Mouse (Mus musculus) forebrain, embryonic 14.5 days (tissue): ENCODE results near the gene Psmg1. TPM values are rescaled to one million over a fixed set of nuclear protein-coding genes. Genes with fewer than 3 reads are reported as not detected.
"Not testable (repeated sequence)": the region's sequence is repeated elsewhere in the genome, so short reads cannot be mapped to it uniquely, and the experiment has no call there.

Source experiments
- ATAC-seq: fragments of 200-750 bp; cut with Nextera tagmentation; 2 replicates; pipeline ENCODE4 v1.8.0; 2017; ENCODE audit warnings: mild to moderate bottlenecking, moderate library complexity
- DNase-seq: peaks from one replicate; pipeline ENCODE4 v3.0.0-alpha.2; 2015; ENCODE audit warnings: low spot score
- H3K27ac ChIP-seq: fragments of 300-500 bp; sonication (generic); 2 replicates; pipeline ENCODE4 v1.5.1; 2014; ENCODE audit warnings: low read depth, mild to moderate bottlenecking, control low read depth, low read length, moderate library complexity
- H3K27me3 ChIP-seq: fragments of 300-500 bp; sonication (generic); replicated peaks from 2 replicates; pipeline ENCODE4 v1.6.1; 2014; ENCODE audit warnings: low read length, control low read depth, mixed read lengths; ENCODE audit not compliant: control insufficient read depth, insufficient read depth
- H3K36me3 ChIP-seq: fragments of 300-500 bp; sonication (generic); 2 replicates; pipeline ENCODE4 v1.6.1; 2014; ENCODE audit warnings: low read length, control low read depth; ENCODE audit not compliant: control insufficient read depth, insufficient read depth
- H3K4me1 ChIP-seq: fragments of 300-500 bp; sonication (generic); 2 replicates; pipeline ENCODE4 v1.6.1; 2014; ENCODE audit warnings: antibody characterized with exemption, low read length, control low read depth; ENCODE audit not compliant: control insufficient read depth, insufficient read depth
- H3K4me2 ChIP-seq: fragments of 300-500 bp; sonication (generic); 2 replicates; pipeline ENCODE4 v1.6.1; 2014; ENCODE audit warnings: mild to moderate bottlenecking, control low read depth, low read length
- H3K4me3 ChIP-seq: fragments of 300-500 bp; sonication (generic); 2 replicates; pipeline ENCODE4 v1.5.1; 2014; ENCODE audit warnings: low read depth, low read length, control low read depth
- H3K9ac ChIP-seq: fragments of 300-500 bp; sonication (generic); 2 replicates; pipeline ENCODE4 v1.6.1; 2014; ENCODE audit warnings: mild to moderate bottlenecking, low read length, control low read depth, moderate library complexity
- H3K9me3 ChIP-seq: fragments of 300-500 bp; sonication (generic); replicated peaks from 2 replicates; pipeline ENCODE4 v1.6.1; 2016; ENCODE audit warnings: low read length, control low read depth, mixed read lengths; ENCODE audit not compliant: control insufficient read depth
- WGBS: fragments of 180-500 bp; shearing (Covaris S2); extraction: QIAGEN DNeasy Blood & Tissue Kit; methylation state at CpG from one replicate; pipeline ENCODE4 v1.1.7; 2014; 5-methylcytosine and 5-hydroxymethylcytosine counted together
- polyA plus RNA-seq: library from polyadenylated mRNA; unstranded; fragments of >200 nt; fragmentation: Nextera tagmentation; extraction: Ambion mirVana; gene quantifications from 2 replicates; pipeline ENCODE4 v1.2.1, GENCODE M21; 2014

Psmg1 gene
- polyA plus RNA-seq, 1 experiment from 2014 or later, result 63.0 TPM

GRCm38 (mm10) chr16:96004278-96004677 is 13.5 kb upstream of the Psmg1 start:
- not testable (repeated sequence) for H3K4me3 ChIP-seq, H3K27me3 ChIP-seq, ATAC-seq, H3K9me3 ChIP-seq, H3K9ac ChIP-seq, DNase-seq, H3K4me2 ChIP-seq, H3K27ac ChIP-seq, H3K4me1 ChIP-seq
- WGBS, result no CpG with 5 or more reads among the region's 10 CpGs
- peaks cover 48% of the 10 kb centered on the region for H3K36me3 ChIP-seq

GRCm38 (mm10) chr16:95999291-95999690 is 8.5 kb upstream of the Psmg1 start:
- ATAC-seq (no peak), DNase-seq (no peak)
- H3K4me3 ChIP-seq, result no peak overlapping the region
- H3K9ac ChIP-seq, result no peak overlapping the region
- no peaks in the 10 kb centered on the region for H3K9me3 ChIP-seq
- 90% methylated on average over 5 of the region's 5 CpGs for WGBS
- H3K4me2 ChIP-seq, result no peak overlapping the region
- H3K36me3 ChIP-seq, result peaks cover 67% of the 10 kb centered on the region
- no peak overlapping the region for H3K27ac ChIP-seq
- H3K4me1 ChIP-seq, result no peaks in the 10 kb centered on the region
- H3K27me3 ChIP-seq, result no peaks in the 10 kb centered on the region

- H3K36me3 ChIP-seq, result peaks cover 60% of the 10 kb centered on the region
- no peak for ATAC-seq
These were observed 5.4 kb upstream of the Psmg1 start for GRCm38 (mm10) chr16:95996156-95996555.

DNA sequence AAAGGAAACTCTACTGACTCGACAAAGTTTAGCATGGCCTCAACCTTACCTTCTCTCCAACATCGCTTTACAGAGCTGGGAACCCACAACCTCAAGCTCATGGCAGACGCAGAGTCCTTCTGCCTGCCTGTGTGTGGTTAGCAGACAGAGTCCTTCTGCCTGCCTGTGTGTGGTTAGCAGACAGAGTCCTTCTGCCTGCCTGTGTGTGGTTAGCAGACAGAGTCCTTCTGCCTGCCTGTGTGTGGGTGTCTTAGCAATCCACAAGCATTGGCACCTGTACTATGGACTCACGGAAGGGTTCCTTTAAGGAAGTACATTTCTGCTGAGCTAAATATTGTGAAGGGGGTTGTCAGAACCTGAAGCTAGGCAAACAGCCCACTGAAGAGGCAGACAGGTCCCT is 3.8 kb upstream of the Psmg1 start:
- H3K4me1 ChIP-seq, H3K9ac ChIP-seq, H3K27ac ChIP-seq, H3K4me2 ChIP-seq, DNase-seq, ATAC-seq, H3K27me3 ChIP-seq, H3K4me3 ChIP-seq, H3K9me3 ChIP-seq: not testable (repeated sequence)
- WGBS, result 90% methylated on average over 4 of the region's 4 CpGs
- H3K36me3 ChIP-seq, result peaks cover 46% of the 10 kb centered on the region

More at GRCm38 (mm10) chr16:95996156-95996555, 5.4 kb upstream of the Psmg1 start:
- Histone ChIP-seq H3K27ac (no peak overlapping the region), H3K4me3 (no peak overlapping the region), H3K9me3 (no peaks in the 10 kb centered on the region), H3K4me2 (no peak overlapping the region), H3K9ac (no peak overlapping the region), H3K4me1 (peaks cover 4% of the 10 kb centered on the region), H3K27me3 (no peaks in the 10 kb centered on the region)
- WGBS, result 89% methylated on average over 7 of the region's 7 CpGs
- no peak for DNase-seq

DNA sequence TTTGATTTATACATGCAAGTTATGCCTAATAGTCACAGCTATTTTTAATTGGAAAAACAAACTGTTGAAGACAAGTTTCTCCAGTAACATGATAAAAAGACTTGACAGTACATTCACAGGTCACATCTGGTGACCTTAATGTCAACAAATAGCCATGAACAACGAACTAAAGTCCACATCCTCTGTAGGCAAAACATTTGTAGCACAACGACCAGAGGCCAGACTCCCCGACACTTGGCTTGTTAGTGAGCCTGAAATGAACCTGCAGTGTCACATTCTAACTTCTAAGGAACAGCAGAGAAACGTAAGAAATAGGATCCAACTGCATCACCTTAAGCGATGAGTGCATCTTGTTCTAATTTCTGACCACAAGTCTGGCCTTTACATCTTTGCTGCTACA is 1.8 kb upstream of the Psmg1 start:
- Histone ChIP-seq H3K4me3 (no peak overlapping the region), H3K36me3 (peaks cover 38% of the 10 kb centered on the region), H3K27ac (no peak overlapping the region), H3K9me3 (no peaks in the 10 kb centered on the region), H3K4me2 (no peak overlapping the region), H3K27me3 (no peaks in the 10 kb centered on the region), H3K4me1 (peaks cover 9% of the 10 kb centered on the region), H3K9ac (no peak overlapping the region)
- WGBS, result 86% methylated on average over 5 of the region's 5 CpGs
- ATAC-seq, result no peak
- DNase-seq, result no peak

GRCm38 (mm10) chr16:95991122-95991900 is 551 bp upstream of the Psmg1 start:
- peak overlapping the region; percentile 78 for H3K4me2 ChIP-seq
- WGBS, result 6% methylated on average over 10 of the region's 10 CpGs
- H3K27ac ChIP-seq, result peak overlapping the region; percentile 61
- no peaks in the 10 kb centered on the region for H3K9me3 ChIP-seq
- peak overlapping the region; percentile 78 for H3K4me3 ChIP-seq
- ATAC-seq (no peak), DNase-seq (peak; percentile 8)
- peaks cover 9% of the 10 kb centered on the region for H3K4me1 ChIP-seq
- H3K27me3 ChIP-seq, result no peaks in the 10 kb centered on the region
- H3K36me3 ChIP-seq, result peaks cover 38% of the 10 kb centered on the region
- H3K9ac ChIP-seq, result peak overlapping the region; percentile 71

DNA sequence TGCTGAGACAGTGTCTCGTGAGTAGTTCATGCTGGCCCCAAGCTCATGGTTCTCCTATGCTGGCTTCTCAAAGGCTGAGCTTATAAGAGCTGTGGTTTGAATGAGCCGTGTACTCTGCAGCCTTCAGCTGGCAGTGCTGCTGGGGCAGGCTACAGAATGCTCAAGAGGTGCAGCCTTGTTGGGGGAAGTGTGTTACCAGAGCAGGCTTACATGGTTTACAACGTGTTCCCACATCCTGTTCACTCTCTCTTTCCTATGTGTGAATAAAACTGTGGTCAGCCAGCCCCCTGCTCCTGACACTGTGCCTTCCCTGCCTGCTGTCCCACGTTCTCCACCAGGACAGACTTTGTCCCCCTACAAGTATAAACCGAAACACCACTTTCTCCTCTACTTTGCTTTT is 5.8 kb downstream of the Psmg1 start:
- H3K4me2 ChIP-seq, result no peak overlapping the region
- H3K9ac ChIP-seq, result no peak overlapping the region
- 88% methylated on average over 5 of the region's 5 CpGs for WGBS
- no peak overlapping the region for H3K27ac ChIP-seq
- ATAC-seq (no peak), DNase-seq (no peak)
- H3K4me1 ChIP-seq, result peaks cover under 1% of the 10 kb centered on the region; the same call in 1 of the 2 replicates
- no peak overlapping the region for H3K4me3 ChIP-seq
- H3K9me3 ChIP-seq, result no peaks in the 10 kb centered on the region
- H3K36me3 ChIP-seq, result peaks cover 54% of the 10 kb centered on the region
- no peaks in the 10 kb centered on the region for H3K27me3 ChIP-seq

DNA sequence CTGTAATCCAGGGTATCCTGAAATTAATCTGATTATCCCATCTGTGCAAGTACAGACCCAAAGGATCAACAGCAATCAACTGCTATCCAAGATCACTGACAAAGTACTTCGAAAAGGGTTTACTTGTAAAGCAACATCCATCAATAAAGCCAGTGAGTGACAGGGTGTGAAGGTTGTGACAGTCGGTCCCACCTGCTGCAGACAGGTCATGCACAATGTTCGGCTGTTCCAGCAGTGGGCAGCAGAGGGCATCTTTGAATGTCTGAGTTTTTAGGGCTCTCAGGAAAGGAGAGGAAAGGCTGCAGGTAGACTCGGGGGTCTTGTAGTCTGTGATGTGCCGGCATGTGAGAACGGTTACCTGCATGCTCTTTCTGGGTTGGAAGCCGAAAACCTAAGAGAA is 7.2 kb downstream of the Psmg1 start:
- no peak for DNase-seq
- Histone ChIP-seq H3K4me3 (no peak overlapping the region), H3K27me3 (no peaks in the 10 kb centered on the region), H3K9ac (no peak overlapping the region), H3K4me1 (no peaks in the 10 kb centered on the region), H3K36me3 (peaks cover 61% of the 10 kb centered on the region), H3K4me2 (no peak overlapping the region), H3K9me3 (no peaks in the 10 kb centered on the region), H3K27ac (no peak overlapping the region)
- WGBS, result 81% methylated on average over 7 of the region's 7 CpGs
- ATAC-seq, result no peak

GRCm38 (mm10) chr16:95970841-95971240 is 19.9 kb downstream of the Psmg1 start:
- DNase-seq, result peak; percentile 26
- Histone ChIP-seq H3K27me3 (no peaks in the 10 kb centered on the region), H3K4me3 (no peak overlapping the region), H3K27ac (no peak overlapping the region), H3K36me3 (no peaks in the 10 kb centered on the region), H3K9me3 (no peaks in the 10 kb centered on the region), H3K9ac (no peak overlapping the region), H3K4me2 (no peak overlapping the region), H3K4me1 (no peaks in the 10 kb centered on the region)
- WGBS, result 88% methylated on average over 2 of the region's 2 CpGs
- no peak for ATAC-seq
